Mouse (Mus musculus) megakaryocyte, embryonic 14.5 days (primary cell): ENCODE data around the gene Zfp12.

Experiments used
- FLI1 ChIP-seq: IDR thresholded peaks from 2 replicates; pipeline ENCODE4 v1.6.1; 2012; ENCODE audit warnings: low read length, inconsistent platforms, mixed read lengths
- GATA1 ChIP-seq: IDR thresholded peaks from 3 replicates; pipeline ENCODE4 v1.6.1; 2012; ENCODE audit warnings: mixed read lengths, low read length, inconsistent platforms, borderline replicate concordance

- TF ChIP-seq FLI1 (no peak), GATA1 (no peak)
Observed at GRCm38 (mm10) chr5:143213832-143214231, 21.1 kb upstream of the Zfp12 start.
